In genomic region chrX:94288923-94289322, GRCm38 (mm10) we compare ENCODE assay signal across 8 mouse cellular contexts. TPM values are rescaled to one million over a fixed set of nuclear protein-coding genes. Genes with fewer than 3 reads are reported as not detected.
DNase-seq lines count a peak whose midpoint lies in the region; ATAC-seq and TF ChIP-seq lines count a peak whose summit lies in the region.

No protein-coding gene starts in this region.

- ATAC-seq in frontal cortex, adult (ENCODE audit: low TSS enrichment) = peak; percentile 34; the same call in 1 of the 2 replicates
- no peak for ATAC-seq in midbrain, embryonic 16.5 days
- no peak for ATAC-seq in embryonic facial prominence, embryonic 11.5 days (replicated peaks; ENCODE audit: insufficient number of reproducible peaks, low FRiP score, low TSS enrichment, low read depth)
- ATAC-seq in lung, embryonic 14.5 days (ENCODE audit: insufficient read depth) = no peak

- no peak overlapping the region for H3K27ac ChIP-seq in midbrain, embryonic 10.5 days (replicated peaks)
- no peak overlapping the region for H3K27ac ChIP-seq in midbrain, embryonic 16.5 days (ENCODE audit: low read length)
- H3K27ac ChIP-seq in embryonic facial prominence, embryonic 11.5 days (replicated peaks; ENCODE audit: low read depth, low read length) = no peak overlapping the region
- no peak overlapping the region for H3K27ac ChIP-seq in lung, embryonic 14.5 days (ENCODE audit: low read depth)

- H3K4me2 ChIP-seq in midbrain, embryonic 16.5 days (ENCODE audit: low read length) = no peak overlapping the region
- no peak overlapping the region for H3K4me2 ChIP-seq in embryonic facial prominence, embryonic 11.5 days (ENCODE audit: low read depth, low read length)
- no peak overlapping the region for H3K4me2 ChIP-seq in lung, embryonic 14.5 days

- peaks cover 85% of the 10 kb centered on the region for H3K27me3 ChIP-seq in midbrain, embryonic 10.5 days (ENCODE audit: low read depth, poor library complexity, severe bottlenecking)
- peaks cover 13% of the 10 kb centered on the region; the same call in 1 of the 2 replicates for H3K27me3 ChIP-seq in midbrain, embryonic 16.5 days (ENCODE audit: control insufficient read depth, insufficient read depth, low read depth, low read length)
- no peaks in the 10 kb centered on the region for H3K27me3 ChIP-seq in embryonic facial prominence, embryonic 11.5 days (ENCODE audit: control insufficient read depth, insufficient read depth, low read length)
- H3K27me3 ChIP-seq in lung, embryonic 14.5 days (ENCODE audit: insufficient read depth, low read length) = 0 out of 2 replicates have a peak, but pooled peaks cover 3% of the 10 kb centered on the region

- peak; percentile 55 for TF ChIP-seq CTCF in lung, embryonic 14.5 days (IDR thresholded peaks at IDR 0.05; ENCODE audit: low read depth)

- no peak overlapping the region for H3K9ac ChIP-seq in midbrain, embryonic 16.5 days (ENCODE audit: low read depth, low read length)
- H3K9ac ChIP-seq in embryonic facial prominence, embryonic 11.5 days (replicated peaks; ENCODE audit: low read length) = no peak overlapping the region
- H3K9ac ChIP-seq in lung, embryonic 14.5 days = no peak overlapping the region

- H3K36me3 ChIP-seq in midbrain, embryonic 10.5 days = no peaks in the 10 kb centered on the region
- no peaks in the 10 kb centered on the region for H3K36me3 ChIP-seq in midbrain, embryonic 16.5 days (ENCODE audit: control insufficient read depth, insufficient read depth, low read length)
- no peaks in the 10 kb centered on the region for H3K36me3 ChIP-seq in embryonic facial prominence, embryonic 11.5 days (replicated peaks; ENCODE audit: control insufficient read depth, insufficient read depth, low read depth, low read length)
- H3K36me3 ChIP-seq in lung, embryonic 14.5 days (ENCODE audit: insufficient read depth) = no peaks in the 10 kb centered on the region

- no peak for DNase-seq in frontal cortex, postnatal 25 days (ENCODE audit: low spot score in 2 of 2)
- DNase-seq in midbrain, embryonic 10.5 days (ENCODE audit: low spot score) = peak; percentile 13
- DNase-seq in adrenal gland, postnatal 10 days = peak; percentile 54
- DNase-seq in embryonic facial prominence, embryonic 11.5 days (ENCODE audit: low spot score) = peak; percentile 62
- peak; percentile 72 for DNase-seq in lung, embryonic 14.5 days
- DNase-seq in yolk sac, embryonic 10.5 days (ENCODE audit: low spot score) = peak; percentile 2

- H3K4me1 ChIP-seq in midbrain, embryonic 10.5 days = no peaks in the 10 kb centered on the region
- no peaks in the 10 kb centered on the region for H3K4me1 ChIP-seq in midbrain, embryonic 16.5 days (ENCODE audit: control insufficient read depth, insufficient read depth, low read length)
- H3K4me1 ChIP-seq in embryonic facial prominence, embryonic 11.5 days (ENCODE audit: control insufficient read depth, insufficient read depth, low read length) = no peaks in the 10 kb centered on the region
- no peaks in the 10 kb centered on the region for H3K4me1 ChIP-seq in lung, embryonic 14.5 days (ENCODE audit: insufficient read depth)

- 21% methylated on average over 2 of the region's 2 CpGs for WGBS in midbrain, embryonic 10.5 days
- WGBS in midbrain, embryonic 16.5 days = 6% methylated on average over 2 of the region's 2 CpGs
- WGBS in embryonic facial prominence, embryonic 11.5 days = 7% methylated on average over 2 of the region's 2 CpGs
- WGBS in lung, embryonic 14.5 days = 7% methylated on average over 2 of the region's 2 CpGs

- no peaks in the 10 kb centered on the region for H3K9me3 ChIP-seq in midbrain, embryonic 10.5 days (replicated peaks)
- no peaks in the 10 kb centered on the region for H3K9me3 ChIP-seq in midbrain, embryonic 16.5 days (replicated peaks; ENCODE audit: control insufficient read depth, low read length, poor library complexity, severe bottlenecking)
- no peaks in the 10 kb centered on the region for H3K9me3 ChIP-seq in embryonic facial prominence, embryonic 11.5 days (replicated peaks; ENCODE audit: control insufficient read depth, low read length)
- H3K9me3 ChIP-seq in lung, embryonic 14.5 days (ENCODE audit: low read depth, low read length) = no peaks in the 10 kb centered on the region

- no peak overlapping the region for H3K4me3 ChIP-seq in midbrain, embryonic 10.5 days
- no peak overlapping the region for H3K4me3 ChIP-seq in midbrain, embryonic 16.5 days (ENCODE audit: low read depth, low read length)
- no peak overlapping the region for H3K4me3 ChIP-seq in embryonic facial prominence, embryonic 11.5 days (ENCODE audit: low read depth, low read length)
- H3K4me3 ChIP-seq in lung, embryonic 14.5 days (ENCODE audit: low read depth, low read length) = no peak overlapping the region

RNA-seq across cellular contexts. Expression of gene Klhl15, which starts 54.5 kb away (rescaled TPM):
- polyA plus RNA-seq in midbrain, embryonic 10.5 days (2016; fragmentation: Nextera tagmentation; extraction: Ambion mirVana) = 7.1 and 10.1 TPM in 2 replicates
- 9.3 and 9.7 TPM in 2 replicates for polyA plus RNA-seq in midbrain, embryonic 16.5 days (2015; fragmentation: Nextera tagmentation; extraction: Ambion mirVana)
- total RNA-seq in adrenal gland, postnatal 10 days (2021) = 10 to 100 TPM; 12.3 to 18.2 TPM
- polyA plus RNA-seq in embryonic facial prominence, embryonic 11.5 days (2014; fragmentation: Nextera tagmentation; extraction: Ambion mirVana) = 9.8 and 10.1 TPM in 2 replicates
- polyA plus RNA-seq in lung, embryonic 14.5 days (2014; fragmentation: Nextera tagmentation; extraction: Ambion mirVana) = 9.1 and 10.4 TPM in 2 replicates

Comparison
In these comparisons a context has a peak if more than half of its experiments do, and no peak if none do; other contexts are left out.
1. DNase-seq: peak in midbrain, embryonic 10.5 days (single experiment), adrenal gland, postnatal 10 days (single experiment), embryonic facial prominence, embryonic 11.5 days (single experiment), lung, embryonic 14.5 days (single experiment) and yolk sac, embryonic 10.5 days (single experiment); none in frontal cortex, postnatal 25 days (0 of 2).